Mouse (Mus musculus): ENCODE data around the gene Fars2. TPM values are rescaled to one million over a fixed set of nuclear protein-coding genes. Genes with fewer than 3 reads are reported as not detected.

The Fars2 gene
- polyA plus RNA-seq, 1 experiment = 123 TPM

GRCm38 (mm10) chr13:36589092-36589491, 471.9 kb downstream of the Fars2 start:
- H3K27ac ChIP-seq (ENCODE audit: control insufficient read depth, insufficient read depth, low read depth, low read length) = no peak overlapping the region
- TF ChIP-seq CTCF (IDR thresholded peaks at IDR 0.05; ENCODE audit: control insufficient read depth, insufficient read depth, insufficient replicate concordance, low read depth, low read length) (no peak), POLR2A (IDR thresholded peaks at IDR 0.05; ENCODE audit: control insufficient read depth, low read depth, low read length) (no peak)
- no peaks in the 10 kb centered on the region for H3K4me1 ChIP-seq (ENCODE audit: control insufficient read depth, insufficient read depth, low read length)
- no peaks in the 10 kb centered on the region for H3K36me3 ChIP-seq (ENCODE audit: control insufficient read depth, insufficient read depth, low read length)
- no peaks in the 10 kb centered on the region for H3K27me3 ChIP-seq (ENCODE audit: control insufficient read depth, insufficient read depth, low read length)
- no peak overlapping the region for H3K4me3 ChIP-seq (ENCODE audit: control insufficient read depth, low read depth, low read length)

- no peaks in the 10 kb centered on the region for H3K36me3 ChIP-seq (ENCODE audit: control insufficient read depth, insufficient read depth, low read length)
- no peak for TF ChIP-seq CTCF (IDR thresholded peaks at IDR 0.05; ENCODE audit: control insufficient read depth, insufficient read depth, insufficient replicate concordance, low read depth, low read length)
These were observed 475.1 kb downstream of the Fars2 start for GRCm38 (mm10) chr13:36592291-36592690.

GRCm38 (mm10) chr13:36606717-36607116, 489.5 kb downstream of the Fars2 start:
- TF ChIP-seq POLR2A (IDR thresholded peaks at IDR 0.05; ENCODE audit: control insufficient read depth, low read depth, low read length) = no peak
- TF ChIP-seq CTCF (IDR thresholded peaks at IDR 0.05; ENCODE audit: control insufficient read depth, insufficient read depth, insufficient replicate concordance, low read depth, low read length) = no peak
- Histone ChIP-seq H3K36me3 (ENCODE audit: control insufficient read depth, insufficient read depth, low read length) (no peaks in the 10 kb centered on the region), H3K4me3 (ENCODE audit: control insufficient read depth, low read depth, low read length) (no peak overlapping the region), H3K27ac (ENCODE audit: control insufficient read depth, insufficient read depth, low read depth, low read length) (no peak overlapping the region), H3K27me3 (ENCODE audit: control insufficient read depth, insufficient read depth, low read length) (no peaks in the 10 kb centered on the region), H3K4me1 (ENCODE audit: control insufficient read depth, insufficient read depth, low read length) (no peaks in the 10 kb centered on the region)

More at GRCm38 (mm10) chr13:36592291-36592690, 475.1 kb downstream of the Fars2 start:
- Histone ChIP-seq H3K4me1 (ENCODE audit: control insufficient read depth, insufficient read depth, low read length) (no peaks in the 10 kb centered on the region), H3K4me3 (ENCODE audit: control insufficient read depth, low read depth, low read length) (no peak overlapping the region), H3K27me3 (ENCODE audit: control insufficient read depth, insufficient read depth, low read length) (no peaks in the 10 kb centered on the region), H3K27ac (ENCODE audit: control insufficient read depth, insufficient read depth, low read depth, low read length) (no peak overlapping the region)

GRCm38 (mm10) chr13:36607871-36608270, 490.7 kb downstream of the Fars2 start:
- no peaks in the 10 kb centered on the region for H3K27me3 ChIP-seq (ENCODE audit: control insufficient read depth, insufficient read depth, low read length)
- no peak overlapping the region for H3K27ac ChIP-seq (ENCODE audit: control insufficient read depth, insufficient read depth, low read depth, low read length)
- no peak for TF ChIP-seq CTCF (IDR thresholded peaks at IDR 0.05; ENCODE audit: control insufficient read depth, insufficient read depth, insufficient replicate concordance, low read depth, low read length)
- TF ChIP-seq POLR2A (IDR thresholded peaks at IDR 0.05; ENCODE audit: control insufficient read depth, low read depth, low read length) = no peak
- H3K4me1 ChIP-seq (ENCODE audit: control insufficient read depth, insufficient read depth, low read length) = peaks cover 1% of the 10 kb centered on the region; the same call in 1 of the 2 replicates
- no peaks in the 10 kb centered on the region for H3K36me3 ChIP-seq (ENCODE audit: control insufficient read depth, insufficient read depth, low read length)
- no peak overlapping the region for H3K4me3 ChIP-seq (ENCODE audit: control insufficient read depth, low read depth, low read length)

- no peaks in the 10 kb centered on the region for H3K27me3 ChIP-seq (ENCODE audit: control insufficient read depth, insufficient read depth, low read length)
- H3K4me1 ChIP-seq (ENCODE audit: control insufficient read depth, insufficient read depth, low read length) = peaks cover 3% of the 10 kb centered on the region; the same call in 1 of the 2 replicates
- H3K36me3 ChIP-seq (ENCODE audit: control insufficient read depth, insufficient read depth, low read length) = no peaks in the 10 kb centered on the region
- no peak overlapping the region for H3K4me3 ChIP-seq (ENCODE audit: control insufficient read depth, low read depth, low read length)
- TF ChIP-seq CTCF (IDR thresholded peaks at IDR 0.05; ENCODE audit: control insufficient read depth, insufficient read depth, insufficient replicate concordance, low read depth, low read length) (no peak), POLR2A (IDR thresholded peaks at IDR 0.05; ENCODE audit: control insufficient read depth, low read depth, low read length) (no peak)
- no peak overlapping the region for H3K27ac ChIP-seq (ENCODE audit: control insufficient read depth, insufficient read depth, low read depth, low read length)
These were observed 493.2 kb downstream of the Fars2 start for GRCm38 (mm10) chr13:36610426-36610825.

GRCm38 (mm10) chr13:36612785-36613750, 495.9 kb downstream of the Fars2 start:
- Histone ChIP-seq H3K27me3 (ENCODE audit: control insufficient read depth, insufficient read depth, low read length) (no peaks in the 10 kb centered on the region), H3K4me1 (ENCODE audit: control insufficient read depth, insufficient read depth, low read length) (peaks cover 3% of the 10 kb centered on the region; the same call in 1 of the 2 replicates), H3K4me3 (ENCODE audit: control insufficient read depth, low read depth, low read length) (no peak overlapping the region), H3K36me3 (ENCODE audit: control insufficient read depth, insufficient read depth, low read length) (no peaks in the 10 kb centered on the region), H3K27ac (ENCODE audit: control insufficient read depth, insufficient read depth, low read depth, low read length) (no peak overlapping the region)
- TF ChIP-seq CTCF (IDR thresholded peaks at IDR 0.05; ENCODE audit: control insufficient read depth, insufficient read depth, insufficient replicate concordance, low read depth, low read length) (no peak), POLR2A (IDR thresholded peaks at IDR 0.05; ENCODE audit: control insufficient read depth, low read depth, low read length) (no peak)

- no peak overlapping the region for H3K27ac ChIP-seq (ENCODE audit: control insufficient read depth, insufficient read depth, low read depth, low read length)
- TF ChIP-seq CTCF (IDR thresholded peaks at IDR 0.05; ENCODE audit: control insufficient read depth, insufficient read depth, insufficient replicate concordance, low read depth, low read length) = no peak
- H3K27me3 ChIP-seq (ENCODE audit: control insufficient read depth, insufficient read depth, low read length) = no peaks in the 10 kb centered on the region
These were observed 503.5 kb downstream of the Fars2 start for GRCm38 (mm10) chr13:36620498-36621332.

More at GRCm38 (mm10) chr13:36620498-36621332, 503.5 kb downstream of the Fars2 start:
- Histone ChIP-seq H3K4me1 (ENCODE audit: control insufficient read depth, insufficient read depth, low read length) (no peaks in the 10 kb centered on the region), H3K36me3 (ENCODE audit: control insufficient read depth, insufficient read depth, low read length) (no peaks in the 10 kb centered on the region), H3K4me3 (ENCODE audit: control insufficient read depth, low read depth, low read length) (no peak overlapping the region)

All from testis, adult 2 months (tissue).